Mouse (Mus musculus) cortical plate, adult 2 months (tissue): ENCODE measurements at regions not wholly inside any gene's neighbourhood (a gene's known extent, or its start where the extent isn't known, plus 50 kb on each side); places are given as distances from the start of the nearest gene placed in this dataset.

ENCODE experiments used
- CTCF ChIP-seq: fragments of 200-500 bp; IDR thresholded peaks from 2 replicates; pipeline ENCODE4 v1.5.1; 2011; ENCODE audit warnings: mild to moderate bottlenecking, control low read depth, low read length; ENCODE audit not compliant: insufficient read depth; ENCODE audit errors: extremely low read depth
- POLR2A ChIP-seq: fragments of 200-500 bp; IDR thresholded peaks from 2 replicates; pipeline ENCODE4 v1.6.1; 2011; ENCODE audit warnings: mild to moderate bottlenecking, low read length, control low read depth; ENCODE audit not compliant: insufficient read depth; ENCODE audit errors: extremely low read depth

DNA sequence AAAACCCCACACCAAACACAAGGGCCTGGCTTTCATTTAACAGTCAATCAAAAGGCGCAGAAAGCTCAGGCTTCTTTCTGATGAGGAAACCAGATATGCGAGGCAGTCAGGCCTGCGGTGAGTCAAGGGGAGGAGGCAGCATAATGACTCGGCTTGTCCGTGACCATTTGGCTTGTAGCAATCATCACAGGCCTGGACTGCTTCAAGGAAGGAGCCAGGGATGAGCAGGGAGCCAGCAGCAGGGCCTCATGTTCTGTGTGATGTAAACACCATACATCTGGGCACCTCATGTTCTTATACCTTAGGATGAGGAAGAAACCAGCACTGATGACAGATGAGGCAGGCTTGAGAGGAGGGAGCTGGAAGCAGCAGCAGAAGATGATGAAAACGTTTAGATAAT, 264.6 kb upstream of the Habp2 start:
- no peak for TF ChIP-seq CTCF
- TF ChIP-seq POLR2A = no peak
